Mouse (Mus musculus): ENCODE results near the gene Trappc4.

DNA sequence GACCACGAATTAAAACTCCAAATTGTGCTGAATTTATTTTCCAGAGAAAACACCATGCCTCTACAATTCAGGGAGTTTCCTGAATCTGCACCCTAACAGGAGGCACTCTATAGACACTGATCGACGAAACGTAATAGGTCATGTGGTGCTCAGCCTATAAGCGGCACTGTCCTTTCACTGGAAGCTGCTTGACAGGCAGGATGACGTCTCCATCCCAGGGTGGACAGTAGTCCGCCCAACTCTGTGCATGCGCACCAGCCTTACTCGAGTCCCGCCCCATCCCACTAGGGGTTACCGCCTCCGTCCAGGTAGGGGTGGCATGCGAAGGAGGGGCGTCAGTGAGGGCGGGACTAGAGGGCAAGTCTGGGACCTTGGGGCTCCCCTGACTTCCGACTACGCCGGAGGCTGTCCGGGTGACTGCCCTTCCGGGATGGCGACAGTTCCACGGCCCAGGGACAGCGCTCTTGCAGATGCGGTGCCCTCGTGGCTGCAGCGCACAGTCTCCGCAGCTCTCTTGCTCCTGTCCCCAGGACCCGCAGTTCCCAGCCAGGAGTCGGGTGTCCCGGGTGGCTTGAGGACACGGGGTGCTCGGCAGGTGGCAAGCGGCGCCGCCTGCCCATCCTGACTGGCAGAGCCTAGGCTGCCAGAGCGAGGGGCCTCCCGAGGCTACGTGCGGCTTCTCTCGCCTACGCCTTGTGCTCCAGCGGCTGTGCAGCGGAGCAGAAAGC, 10.6 kb downstream of the Trappc4 start, which contains the start of gene Slc37a4:
- TF ChIP-seq EP300 (IDR thresholded peaks at IDR 0.05; ENCODE audit: low read depth) (no peak), CTCF (IDR thresholded peaks at IDR 0.05; ENCODE audit: low read depth) (peak; percentile 45)

Measured in liver, embryonic 14.5 days (tissue).